Mouse (Mus musculus) activated CD4-positive, CD25-positive, alpha-beta regulatory T cell, adult 4 months (primary cell): ENCODE results near the gene Chrnb1. TPM values are rescaled to one million over a fixed set of nuclear protein-coding genes. Genes with fewer than 3 reads are reported as not detected.
A peak's percentile ranks its signal among the peaks of the same experiment; 100 is the strongest.

Source experiments
- ATAC-seq: one replicate; pipeline ENCODE4 v1.8.0; 2017
- polyA plus RNA-seq, 2 experiments: library from polyadenylated mRNA; unstranded; fragments of 100-300 nt; shearing (Covaris generic); gene quantifications; one replicate each; pipeline ENCODE4 v1.2.1; 2017

Chrnb1 gene
- 1 to 10 TPM in 1 of 2 experiments, under 1 TPM in 1; 0.66 to 4.1 TPM for polyA plus RNA-seq

- peak; percentile 100 for ATAC-seq
These were observed at the start of gene Chrnb1 for GRCm38 (mm10) chr11:69795168-69795982. TSS of gene Chrnb1 (minus strand) at chr11:69795943.

GRCm38 (mm10) chr11:69838714-69839104 lies 43.0 kb upstream of the Chrnb1 start:
- peak; percentile 16 for ATAC-seq

GRCm38 (mm10) chr11:69837952-69838713 lies 42.4 kb upstream of the Chrnb1 start, which contains the start of gene Tmem256:
TSS of gene Tmem256 (plus strand) at chr11:69838514.
- ATAC-seq: peak; percentile 87

- ATAC-seq: no peak
These were observed 41.8 kb upstream of the Chrnb1 start, which contains the start of gene Nlgn2 for GRCm38 (mm10) chr11:69837604-69837951. TSS of gene Nlgn2 (minus strand) at chr11:69837784.

GRCm38 (mm10) chr11:69836703-69837576 lies 41.2 kb upstream of the Chrnb1 start:
- ATAC-seq: no peak

- no peak for ATAC-seq
These were observed 40.2 kb upstream of the Chrnb1 start for GRCm38 (mm10) chr11:69835966-69836335.

- ATAC-seq: no peak
These were observed 39.7 kb upstream of the Chrnb1 start for GRCm38 (mm10) chr11:69835326-69835965.

- ATAC-seq: peak; percentile 9
These were observed 38.3 kb upstream of the Chrnb1 start for GRCm38 (mm10) chr11:69834001-69834549.

- no peak for ATAC-seq
These were observed 37.8 kb upstream of the Chrnb1 start for GRCm38 (mm10) chr11:69833554-69833953.

GRCm38 (mm10) chr11:69828832-69829231 lies 33.1 kb upstream of the Chrnb1 start:
- no peak for ATAC-seq

GRCm38 (mm10) chr11:69823456-69823855 lies 27.7 kb upstream of the Chrnb1 start:
- no peak for ATAC-seq

- ATAC-seq: no peak
These were observed 26.3 kb upstream of the Chrnb1 start, which contains the start of gene Spem1 for GRCm38 (mm10) chr11:69822080-69822479. TSS of gene Spem1 (minus strand) at chr11:69822180.

GRCm38 (mm10) chr11:69818871-69819270 lies 23.1 kb upstream of the Chrnb1 start:
- no peak for ATAC-seq

GRCm38 (mm10) chr11:69818365-69818764 lies 22.6 kb upstream of the Chrnb1 start, which contains the start of gene Spem2:
TSS of gene Spem2 (minus strand) at chr11:69818465.
- ATAC-seq: no peak

GRCm38 (mm10) chr11:69816520-69816919 lies 20.8 kb upstream of the Chrnb1 start:
- ATAC-seq: no peak

GRCm38 (mm10) chr11:69815155-69815554 lies 19.4 kb upstream of the Chrnb1 start, which contains the start of gene Gm39566:
TSS of gene Gm39566 (minus strand) at chr11:69815298.
- no peak for ATAC-seq

GRCm38 (mm10) chr11:69810280-69810679 lies 14.5 kb upstream of the Chrnb1 start:
- no peak for ATAC-seq

GRCm38 (mm10) chr11:69807641-69808040 lies 11.9 kb upstream of the Chrnb1 start:
- ATAC-seq: no peak

GRCm38 (mm10) chr11:69806378-69806777 lies 10.6 kb upstream of the Chrnb1 start:
- ATAC-seq: no peak

GRCm38 (mm10) chr11:69804972-69805909 lies 9.5 kb upstream of the Chrnb1 start, which contains the start of gene Tmem102:
TSS of gene Tmem102 (minus strand) at chr11:69805624.
- ATAC-seq: no peak

GRCm38 (mm10) chr11:69804652-69804940 lies 8.9 kb upstream of the Chrnb1 start:
- ATAC-seq: no peak
